In the genomic region with DNA sequence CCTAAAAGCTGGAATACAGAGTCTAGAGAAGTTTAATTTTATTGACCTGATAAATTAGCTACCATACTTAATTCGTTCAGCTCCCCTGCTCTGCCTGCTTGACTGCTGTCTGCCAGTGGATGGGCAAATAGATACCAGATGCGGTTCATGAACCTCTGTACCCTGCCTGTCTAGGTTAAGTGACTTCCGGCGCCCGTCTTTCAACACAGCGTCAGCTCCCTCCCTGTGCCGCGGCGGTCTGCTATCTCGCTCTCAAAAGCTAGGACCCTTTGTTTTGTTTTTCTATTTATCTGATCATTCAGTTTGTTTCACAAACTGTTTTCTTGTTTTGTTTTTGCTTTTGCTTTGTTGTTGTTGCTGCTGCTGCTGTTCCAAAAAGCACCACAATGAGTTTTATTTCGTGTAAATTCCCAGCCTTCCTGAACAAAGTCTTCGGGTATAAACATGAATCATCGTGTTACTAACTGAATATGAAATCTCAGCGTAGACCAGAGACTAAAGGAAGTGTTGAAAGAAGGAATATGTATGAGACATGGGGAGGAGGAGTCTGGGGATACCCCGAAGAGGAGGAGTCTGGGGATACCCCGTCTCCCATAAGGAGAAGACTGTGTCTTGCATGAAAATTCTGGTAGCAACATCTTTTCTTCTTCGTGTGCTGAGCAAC, we compare ENCODE assay signal across 10 mouse cellular contexts.
DNase-seq lines count a peak whose midpoint lies in the region; ATAC-seq and TF ChIP-seq lines count a peak whose summit lies in the region.
"Had no signal": no experiment of that assay in that cellular context is flagged by ENCODE, and none has a peak within 500 bp of the region (broad histone marks: within the 10 kb centered on the region; RNA-seq: fewer than 3 reads in every experiment).

No protein-coding gene starts in this region.

- peak; percentile 13 for DNase-seq in forebrain, postnatal 0 days
- peak; percentile 30 for DNase-seq in thymus, postnatal 14 days
- DNase-seq in thymus, adult 2 months: no peak
- no peak for DNase-seq in hindbrain, embryonic 14.5 days (ENCODE audit: low spot score)
- no peak for DNase-seq in cerebellum, postnatal 25 days
- DNase-seq: cerebellum, adult 18-20 months had no signal

- no peaks in the 10 kb centered on the region for H3K9me3 ChIP-seq in forebrain, postnatal 0 days (ENCODE audit: low read length)
- H3K9me3 ChIP-seq in forebrain, embryonic 13.5 days (replicated peaks): no peaks in the 10 kb centered on the region
- H3K9me3 ChIP-seq in hindbrain, embryonic 14.5 days (ENCODE audit: control insufficient read depth, low read length): no peaks in the 10 kb centered on the region
- no peaks in the 10 kb centered on the region for H3K9me3 ChIP-seq in midbrain, embryonic 16.5 days (replicated peaks; ENCODE audit: control insufficient read depth, low read length, poor library complexity, severe bottlenecking)
- H3K9me3 ChIP-seq: megakaryocyte, embryonic 14.5 days had no signal

- no peaks in the 10 kb centered on the region for H3K27me3 ChIP-seq in forebrain, postnatal 0 days (ENCODE audit: insufficient read depth, low read length)
- no peaks in the 10 kb centered on the region for H3K27me3 ChIP-seq in forebrain, embryonic 13.5 days
- H3K27me3 ChIP-seq in thymus, adult 2 months (ENCODE audit: control insufficient read depth, insufficient read depth, low read length): no peaks in the 10 kb centered on the region
- H3K27me3 ChIP-seq in hindbrain, embryonic 14.5 days (ENCODE audit: control insufficient read depth, insufficient read depth, low read length): no peaks in the 10 kb centered on the region
- H3K27me3 ChIP-seq in small intestine, adult 2 months (ENCODE audit: control insufficient read depth, insufficient read depth, low read length): no peaks in the 10 kb centered on the region
- no peaks in the 10 kb centered on the region for H3K27me3 ChIP-seq in midbrain, embryonic 16.5 days (ENCODE audit: control insufficient read depth, insufficient read depth, low read depth, low read length)
- H3K27me3 ChIP-seq: megakaryocyte, embryonic 14.5 days had no signal

- 72% methylated on average over 17 of the region's 17 CpGs for WGBS in forebrain, postnatal 0 days
- 77% methylated on average over 17 of the region's 17 CpGs for WGBS in forebrain, embryonic 13.5 days
- WGBS in thymus, adult 2 months: 81% methylated on average over 17 of the region's 17 CpGs
- WGBS in hindbrain, embryonic 14.5 days: 60% methylated on average over 17 of the region's 17 CpGs
- WGBS in small intestine, adult 2 months: 58% methylated on average over 17 of the region's 17 CpGs
- 67% methylated on average over 17 of the region's 17 CpGs for WGBS in midbrain, embryonic 16.5 days

- H3K4me3 ChIP-seq in forebrain, postnatal 0 days (ENCODE audit: low read depth, low read length): no peak overlapping the region
- H3K4me3 ChIP-seq in forebrain, embryonic 13.5 days: no peak overlapping the region
- H3K4me3 ChIP-seq in thymus, adult 2 months (ENCODE audit: control insufficient read depth, insufficient read depth, low read length): no peak overlapping the region
- no peak overlapping the region for H3K4me3 ChIP-seq in hindbrain, embryonic 14.5 days (replicated peaks; ENCODE audit: low read length)
- peak overlapping the region; percentile 36 for H3K4me3 ChIP-seq in small intestine, adult 2 months (ENCODE audit: low read depth, low read length)
- no peak overlapping the region for H3K4me3 ChIP-seq in midbrain, embryonic 16.5 days (ENCODE audit: low read depth, low read length)
- H3K4me3 ChIP-seq: megakaryocyte, embryonic 14.5 days had no signal

- TF ChIP-seq POLR2A in thymus, adult 2 months (IDR thresholded peaks at IDR 0.05; ENCODE audit: control insufficient read depth, extremely low read depth, insufficient read depth, low read length, poor library complexity): no peak
- TF ChIP-seq POLR2A in small intestine, adult 2 months (IDR thresholded peaks at IDR 0.05; ENCODE audit: low read depth, low read length): no peak

- 0 out of 2 replicates have a peak overlapping the region, but pooled peaks have one; percentile 6 for H3K4me2 ChIP-seq in forebrain, postnatal 0 days (ENCODE audit: low read depth)
- H3K4me2 ChIP-seq in forebrain, embryonic 13.5 days: no peak overlapping the region
- peak overlapping the region; percentile 15 for H3K4me2 ChIP-seq in hindbrain, embryonic 14.5 days (replicated peaks)
- no peak overlapping the region; the same call in 1 of the 2 replicates for H3K4me2 ChIP-seq in midbrain, embryonic 16.5 days (ENCODE audit: low read length)

- H3K36me3 ChIP-seq in forebrain, postnatal 0 days (ENCODE audit: insufficient read depth): no peaks in the 10 kb centered on the region
- no peaks in the 10 kb centered on the region for H3K36me3 ChIP-seq in forebrain, embryonic 13.5 days (ENCODE audit: poor library complexity, severe bottlenecking)
- H3K36me3 ChIP-seq in thymus, adult 2 months (ENCODE audit: control insufficient read depth, insufficient read depth, low read length): no peaks in the 10 kb centered on the region
- H3K36me3 ChIP-seq in hindbrain, embryonic 14.5 days (replicated peaks; ENCODE audit: control insufficient read depth, insufficient read depth): no peaks in the 10 kb centered on the region
- no peaks in the 10 kb centered on the region for H3K36me3 ChIP-seq in small intestine, adult 2 months (ENCODE audit: control insufficient read depth, insufficient read depth, low read length)
- no peaks in the 10 kb centered on the region for H3K36me3 ChIP-seq in midbrain, embryonic 16.5 days (ENCODE audit: control insufficient read depth, insufficient read depth, low read length)

- TF ChIP-seq CTCF in forebrain, postnatal 0 days (IDR thresholded peaks at IDR 0.05; ENCODE audit: low read depth): no peak
- no peak for TF ChIP-seq CTCF in thymus, adult 2 months (IDR thresholded peaks at IDR 0.05; ENCODE audit: borderline replicate concordance, control insufficient read depth, extremely low read depth, insufficient read depth, low read length, poor library complexity)
- no peak for TF ChIP-seq CTCF in small intestine, adult 2 months (IDR thresholded peaks at IDR 0.05; ENCODE audit: extremely low read depth, insufficient read length, insufficient replicate concordance, low read depth, low read length)

- ATAC-seq in forebrain, postnatal 0 days: peak; percentile 36; the same call in 1 of the 2 replicates
- ATAC-seq in forebrain, embryonic 13.5 days: no peak
- no peak for ATAC-seq in hindbrain, embryonic 14.5 days (ENCODE audit: low FRiP score)
- ATAC-seq in midbrain, embryonic 16.5 days: no peak

- H3K27ac ChIP-seq in forebrain, postnatal 0 days (ENCODE audit: low read depth, low read length): no peak overlapping the region
- H3K27ac ChIP-seq in forebrain, embryonic 13.5 days: no peak overlapping the region
- no peak overlapping the region for H3K27ac ChIP-seq in thymus, adult 2 months (ENCODE audit: control insufficient read depth, insufficient read depth, low read length)
- no peak overlapping the region for H3K27ac ChIP-seq in hindbrain, embryonic 14.5 days
- H3K27ac ChIP-seq in small intestine, adult 2 months (ENCODE audit: insufficient read depth, low read depth, low read length): peak overlapping the region; percentile 81
- no peak overlapping the region for H3K27ac ChIP-seq in midbrain, embryonic 16.5 days (ENCODE audit: low read length)

- H3K9ac ChIP-seq in forebrain, postnatal 0 days: no peak overlapping the region
- H3K9ac ChIP-seq in forebrain, embryonic 13.5 days: no peak overlapping the region
- no peak overlapping the region for H3K9ac ChIP-seq in hindbrain, embryonic 14.5 days
- no peak overlapping the region for H3K9ac ChIP-seq in midbrain, embryonic 16.5 days (ENCODE audit: low read depth, low read length)

- 0 out of 2 replicates have a peak, but pooled peaks cover 2% of the 10 kb centered on the region for H3K4me1 ChIP-seq in forebrain, postnatal 0 days (ENCODE audit: insufficient read depth)
- H3K4me1 ChIP-seq in forebrain, embryonic 13.5 days: peaks cover 8% of the 10 kb centered on the region; the same call in 1 of the 2 replicates
- H3K4me1 ChIP-seq in thymus, adult 2 months (replicated peaks; ENCODE audit: control insufficient read depth, insufficient read depth, low read length): no peaks in the 10 kb centered on the region
- no peaks in the 10 kb centered on the region for H3K4me1 ChIP-seq in hindbrain, embryonic 14.5 days (replicated peaks; ENCODE audit: control insufficient read depth, insufficient read depth, low read length)
- H3K4me1 ChIP-seq in small intestine, adult 2 months (ENCODE audit: control insufficient read depth, insufficient read depth, insufficient read length, low read length): peaks cover 10% of the 10 kb centered on the region; the same call in 1 of the 2 replicates
- no peaks in the 10 kb centered on the region for H3K4me1 ChIP-seq in midbrain, embryonic 16.5 days (ENCODE audit: control insufficient read depth, insufficient read depth, low read length)

Comparison
In these comparisons a context has a peak if more than half of its experiments do, and no peak if none do; other contexts are left out.
1. DNase-seq: peak in forebrain, postnatal 0 days (single experiment) and thymus, postnatal 14 days (single experiment); none in thymus, adult 2 months (single experiment), hindbrain, embryonic 14.5 days (single experiment) and cerebellum, postnatal 25 days (0 of 2).
2. H3K4me2 ChIP-seq: peak in forebrain, postnatal 0 days (single experiment) and hindbrain, embryonic 14.5 days (single experiment); none in forebrain, embryonic 13.5 days (single experiment) and midbrain, embryonic 16.5 days (single experiment).